1 mouse cellular context compared by ENCODE assay signal in the genomic region with DNA sequence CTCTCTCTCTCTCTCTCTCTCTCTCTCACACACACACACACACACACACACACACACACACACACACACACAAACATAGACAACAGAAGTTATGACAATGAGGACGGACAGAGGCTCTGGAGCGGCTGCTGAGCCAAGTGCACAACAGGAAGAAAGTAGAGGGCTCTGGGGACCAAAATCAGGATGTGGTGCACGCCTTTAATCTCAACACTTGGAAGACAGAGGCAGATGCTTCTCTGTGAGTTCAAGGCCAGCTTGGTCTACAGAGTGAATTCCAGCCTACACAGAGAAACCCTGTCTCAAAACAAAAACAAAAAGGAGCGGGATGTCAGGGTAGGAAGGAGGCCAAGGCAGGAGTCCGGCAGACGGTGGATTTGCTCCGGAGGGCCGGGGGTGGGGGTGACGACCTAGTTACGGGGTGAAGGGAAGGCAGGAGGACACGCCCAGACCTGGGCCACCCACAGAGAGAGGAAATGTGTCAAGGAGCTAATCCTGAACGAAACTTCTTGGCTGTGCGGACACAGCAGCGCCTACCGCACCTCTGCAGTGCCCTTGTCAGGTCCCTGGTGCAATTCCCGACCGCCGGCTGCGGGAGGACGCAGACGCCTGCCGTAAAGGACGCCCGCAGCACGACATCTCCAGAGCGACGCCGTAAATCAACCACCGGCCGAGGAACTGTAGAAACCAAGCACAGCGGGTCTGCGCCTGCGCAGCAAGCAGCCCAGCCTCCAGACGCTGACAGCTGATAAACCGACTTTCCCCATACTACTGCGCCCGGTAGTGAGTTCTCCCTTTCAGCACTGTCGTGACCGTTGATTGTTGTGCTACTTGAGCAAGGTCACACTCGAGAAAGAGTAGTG.
TF ChIP-seq lines count a peak whose summit lies in the region.

A gene (minus strand): TSS at position 629 of the 860 bp plus-strand sequence.

TF ChIP-seq in MEL, 35 proteins besides CTCF, POLR2A, EP300 and RAD21 (continued from another document):
- TF ChIP-seq NRF1 (IDR thresholded peaks at IDR 0.05; ENCODE audit: insufficient read depth, low read depth, low read length, poor library complexity, severe bottlenecking) (peak; percentile 91), SMC3 (IDR thresholded peaks at IDR 0.05; ENCODE audit: low read depth, low read length) (no peak), USF2 (IDR thresholded peaks at IDR 0.05; ENCODE audit: borderline replicate concordance in 1 of 2, insufficient read depth in 1 of 2, low read depth in 1 of 2, low read length in 2 of 2) (no peak), ELF1 (IDR thresholded peaks at IDR 0.05; ENCODE audit: low read depth, low read length) (peak; percentile 62), MEF2A (IDR thresholded peaks at IDR 0.05; ENCODE audit: extremely low read depth, insufficient replicate concordance, low read depth, low read length, poor library complexity, severe bottlenecking) (no peak), MXI1 (IDR thresholded peaks at IDR 0.05; ENCODE audit: low read depth, low read length) (peak; percentile 83), USF1 (IDR thresholded peaks at IDR 0.05; ENCODE audit: low read depth, low read length) (peak; percentile 58), GABPA (IDR thresholded peaks at IDR 0.05; ENCODE audit: low read depth, low read length) (peak; percentile 49; the same call in 1 of the 2 replicates), MAFK (IDR thresholded peaks at IDR 0.05; ENCODE audit: borderline replicate concordance, low read depth, low read length) (no peak), E2F4 (IDR thresholded peaks at IDR 0.05; ENCODE audit: borderline replicate concordance, low read depth, low read length) (no peak), HCFC1 (IDR thresholded peaks at IDR 0.05; ENCODE audit: low read depth, low read length) (peak; percentile 92), MAZ (IDR thresholded peaks at IDR 0.05; ENCODE audit: low read depth, low read length) (peak; percentile 82; the same call in 1 of the 2 replicates), POLR2AphosphoS2 (IDR thresholded peaks at IDR 0.05; ENCODE audit: low read length) (peak; percentile 96), MYB (IDR thresholded peaks at IDR 0.05; ENCODE audit: low read depth, low read length) (peak; percentile 90)
